Mouse (Mus musculus) neural tube, embryonic 10.5 days (tissue): ENCODE measurements around the gene Slc19a1.
A peak's percentile ranks its signal among the peaks of the same experiment; 100 is the strongest.

ENCODE experiments used
- DNase-seq: peaks from one replicate; pipeline ENCODE4 v3.0.0-alpha.2; 2017; ENCODE audit warnings: low spot score; ENCODE audit errors: extremely low spot score

Gene Slc19a1

GRCm38 (mm10) chr10:77032591-77033322 lies 716 bp downstream of the Slc19a1 start:
- DNase-seq, result peak; percentile 92

DNA sequence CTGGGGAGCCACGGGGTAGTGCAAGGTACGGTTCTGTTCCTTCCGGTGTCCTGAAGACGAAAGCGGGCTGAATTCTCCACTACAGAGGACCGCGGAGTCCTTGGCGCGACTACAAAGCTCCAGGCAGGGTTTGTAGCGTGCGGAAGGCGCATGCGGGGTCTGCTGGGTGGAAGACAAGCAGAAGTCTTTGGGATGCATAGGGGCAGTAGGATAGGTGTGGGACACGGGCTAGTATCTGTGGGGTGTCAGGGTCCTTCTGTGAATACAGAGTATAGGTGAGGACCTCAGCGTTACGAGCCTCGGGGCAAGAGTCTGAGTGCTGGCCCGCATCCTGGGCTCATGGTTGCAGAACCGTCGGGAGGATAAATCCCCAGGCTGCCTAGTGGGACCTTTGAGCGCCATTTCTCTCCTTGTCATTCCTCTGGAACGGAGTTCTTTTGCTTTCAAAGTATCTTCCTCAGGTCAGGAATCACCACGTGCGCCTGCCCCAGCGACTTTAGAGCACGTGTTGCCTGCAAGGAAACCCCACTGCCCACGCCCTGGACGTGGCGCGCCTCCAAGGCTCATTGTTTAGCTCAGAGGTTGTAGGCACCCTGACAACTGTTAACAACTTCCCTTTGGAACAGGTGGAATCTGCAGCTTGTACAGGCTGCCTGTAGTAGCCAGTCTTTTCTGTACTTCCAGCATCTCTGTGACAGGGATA lies 1.4 kb downstream of the Slc19a1 start:
- no peak for DNase-seq

GRCm38 (mm10) chr10:77035487-77035886 lies 3.4 kb downstream of the Slc19a1 start:
- DNase-seq, result no peak

GRCm38 (mm10) chr10:77038579-77039174 lies 6.6 kb downstream of the Slc19a1 start:
- DNase-seq, result no peak

- DNase-seq, result no peak
These were observed 16.2 kb downstream of the Slc19a1 start for GRCm38 (mm10) chr10:77048196-77048595.

DNA sequence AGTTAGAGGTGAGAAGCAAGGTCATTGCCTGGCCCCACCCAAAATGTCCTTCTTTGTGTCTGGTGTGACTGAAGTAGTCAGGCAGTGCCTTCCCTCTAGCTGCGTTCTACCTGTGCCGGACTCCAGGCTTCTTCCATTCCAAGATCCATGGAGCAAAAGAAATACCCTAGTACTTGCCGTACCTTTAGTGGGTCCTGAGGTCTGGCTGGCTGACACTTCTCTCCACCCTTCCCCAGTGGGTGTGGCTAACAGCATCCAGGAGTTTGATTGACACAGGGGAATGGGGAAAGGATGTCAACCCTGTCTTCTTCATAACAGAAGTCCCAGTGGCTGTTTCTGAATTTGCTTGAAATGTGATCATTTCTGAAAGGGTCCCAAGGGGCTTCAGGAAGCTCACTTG lies 16.6 kb downstream of the Slc19a1 start:
- DNase-seq, result no peak

DNA sequence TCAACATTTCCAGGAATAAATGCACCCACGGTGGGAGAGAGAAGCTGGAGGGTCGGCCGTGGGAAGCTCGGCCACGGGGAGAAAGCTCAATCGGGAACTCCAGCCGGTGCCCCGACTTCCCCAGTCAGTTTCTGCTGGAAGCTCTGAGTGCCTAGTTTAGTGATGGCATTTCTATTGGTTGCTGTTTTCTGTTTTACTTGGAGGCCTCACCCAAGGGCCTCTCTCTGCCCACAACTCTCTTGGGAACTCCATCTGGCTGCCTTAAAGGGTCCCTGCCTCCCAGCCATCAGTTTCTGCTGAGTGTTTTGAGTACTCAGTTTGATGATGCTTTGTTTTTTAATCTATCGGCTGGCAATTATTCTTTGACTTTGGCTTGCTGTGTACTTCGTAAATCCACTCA lies 24.7 kb downstream of the Slc19a1 start:
- DNase-seq, result no peak

DNA sequence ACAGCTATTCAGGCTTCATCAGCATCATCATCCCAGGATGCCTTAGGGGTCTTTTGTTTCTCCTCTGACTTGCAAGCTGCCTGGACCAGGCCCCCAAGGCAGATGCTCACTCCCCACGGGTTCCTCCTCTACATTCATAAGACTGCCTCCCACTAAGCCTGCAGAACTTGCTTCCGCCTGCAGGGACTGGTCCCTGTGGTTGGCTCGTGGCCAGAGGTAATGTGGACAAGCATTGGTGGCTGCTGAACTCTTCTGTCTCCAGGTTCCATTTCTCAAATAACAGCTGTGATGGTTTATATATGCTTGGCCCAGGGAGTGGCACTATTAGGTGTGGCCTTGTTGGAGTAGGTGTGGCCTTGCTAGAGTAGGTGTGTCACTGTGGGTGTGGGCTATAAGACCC lies 29.4 kb downstream of the Slc19a1 start:
- no peak for DNase-seq

DNA sequence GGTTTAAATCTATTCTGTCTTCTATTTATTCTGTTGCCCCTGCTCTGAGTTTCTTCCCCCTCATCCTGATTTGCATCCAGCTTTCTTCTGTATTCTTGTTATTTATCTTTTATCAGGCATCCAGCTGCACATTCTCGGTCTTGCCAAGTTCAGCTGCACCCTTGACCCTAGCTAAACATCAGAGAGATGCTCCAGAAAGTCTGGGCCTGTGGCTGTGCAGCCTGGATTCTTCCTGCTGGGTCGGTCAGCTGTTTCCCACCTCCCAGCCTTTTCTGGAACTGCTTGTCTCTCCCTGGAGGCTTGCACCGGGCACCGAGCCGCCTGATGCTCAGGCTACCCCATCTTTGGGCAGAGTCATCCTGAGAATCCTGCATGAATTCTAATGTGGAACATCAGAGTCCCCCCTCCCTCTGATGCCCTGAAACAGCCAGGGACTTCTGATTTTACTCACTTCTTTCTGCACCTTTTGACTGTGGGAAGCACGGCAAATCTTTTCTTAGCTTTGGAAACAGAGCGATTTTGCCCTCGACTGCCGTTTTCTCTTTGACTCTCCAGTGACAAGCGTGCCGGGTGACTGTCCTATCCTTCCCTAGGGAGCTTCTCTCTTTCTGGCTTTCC lies 30.5 kb downstream of the Slc19a1 start:
- no peak for DNase-seq

DNA sequence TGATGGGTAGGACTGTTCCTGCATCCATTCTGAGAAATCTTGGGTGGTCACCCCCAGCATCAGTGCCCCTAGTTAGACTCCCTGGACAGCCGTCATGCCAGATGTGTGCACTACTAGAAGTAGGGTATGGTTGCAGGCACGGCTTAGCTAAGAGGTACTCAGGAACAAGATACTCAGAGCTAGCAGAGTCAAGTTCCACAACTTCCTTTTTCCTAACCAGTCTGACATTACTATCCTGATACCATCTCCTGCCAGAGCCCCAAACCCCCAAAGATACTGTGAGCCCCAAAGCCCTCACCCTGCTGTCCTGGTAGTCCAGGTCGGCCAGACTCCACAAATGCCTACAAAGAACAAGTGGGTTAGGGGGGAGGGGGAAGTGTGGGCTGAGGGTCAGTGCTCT lies 32.2 kb downstream of the Slc19a1 start:
- DNase-seq, result no peak

- no peak for DNase-seq
These were observed 32.6 kb downstream of the Slc19a1 start for GRCm38 (mm10) chr10:77064659-77065058.

GRCm38 (mm10) chr10:77068469-77068868 lies 36.4 kb downstream of the Slc19a1 start:
- no peak for DNase-seq

DNA sequence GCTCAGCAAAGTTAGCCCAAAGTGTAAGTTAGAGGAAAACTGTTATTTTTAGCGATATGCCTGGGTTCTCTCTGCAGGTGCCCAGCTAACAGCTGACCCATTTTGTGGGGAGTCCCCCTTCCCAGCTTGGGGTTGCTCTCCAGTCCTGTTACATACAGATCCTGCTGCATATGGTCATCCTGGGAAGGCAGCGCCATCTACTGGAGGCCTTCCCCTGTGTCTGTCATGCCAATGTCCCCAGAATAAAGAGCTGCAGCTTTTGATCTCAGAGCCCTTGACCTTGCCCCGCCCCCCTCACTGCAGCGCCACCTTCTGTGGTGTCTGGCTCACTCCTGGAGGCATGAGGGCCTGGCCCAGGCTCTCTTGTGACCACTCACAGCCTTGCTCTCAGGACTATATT lies 38.0 kb downstream of the Slc19a1 start:
- peak; percentile 68 for DNase-seq

- DNase-seq, result no peak
These were observed 42.4 kb downstream of the Slc19a1 start for GRCm38 (mm10) chr10:77074276-77074974.

- no peak for DNase-seq
These were observed 46.4 kb downstream of the Slc19a1 start for GRCm38 (mm10) chr10:77078456-77078855.

DNA sequence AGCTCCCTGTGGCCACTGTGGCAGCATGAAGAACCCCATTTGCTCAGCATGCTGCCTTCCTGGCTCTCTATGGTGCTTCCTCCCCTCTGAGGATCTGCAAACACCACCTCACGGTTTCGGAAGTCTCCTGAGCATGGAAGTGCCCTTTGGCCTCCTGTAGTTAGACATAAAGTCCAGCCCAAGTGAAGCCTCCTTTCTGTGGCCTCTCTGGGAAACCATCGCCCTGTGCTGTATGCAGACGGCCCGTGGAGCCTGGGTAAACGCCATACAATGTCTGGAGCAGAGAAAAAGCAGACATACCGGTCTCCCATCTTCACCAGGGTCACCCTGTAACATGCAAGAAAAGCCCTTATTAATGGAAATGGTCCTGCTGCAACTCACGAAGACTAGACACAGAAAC lies 46.9 kb downstream of the Slc19a1 start:
- DNase-seq, result no peak

DNA sequence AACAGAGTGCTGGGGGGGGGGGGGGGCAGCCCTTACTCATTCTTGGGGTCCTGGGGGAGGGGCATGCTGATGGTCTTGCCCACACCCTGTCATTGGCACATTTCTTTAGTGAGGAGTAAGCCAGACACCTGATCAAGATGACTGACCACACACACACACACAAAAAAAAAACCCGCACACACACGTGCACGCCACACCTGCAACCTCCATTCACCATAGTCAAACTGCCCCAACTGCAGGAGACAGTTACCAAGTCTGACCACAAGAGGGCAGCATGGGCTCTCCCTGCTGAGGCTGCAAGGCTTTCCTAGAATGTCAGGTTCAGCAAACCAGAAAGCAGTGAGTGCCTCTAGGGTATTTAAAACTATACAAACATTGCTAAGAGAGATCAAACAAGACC lies 50.4 kb downstream of the Slc19a1 start:
- DNase-seq, result peak; percentile 79

DNA sequence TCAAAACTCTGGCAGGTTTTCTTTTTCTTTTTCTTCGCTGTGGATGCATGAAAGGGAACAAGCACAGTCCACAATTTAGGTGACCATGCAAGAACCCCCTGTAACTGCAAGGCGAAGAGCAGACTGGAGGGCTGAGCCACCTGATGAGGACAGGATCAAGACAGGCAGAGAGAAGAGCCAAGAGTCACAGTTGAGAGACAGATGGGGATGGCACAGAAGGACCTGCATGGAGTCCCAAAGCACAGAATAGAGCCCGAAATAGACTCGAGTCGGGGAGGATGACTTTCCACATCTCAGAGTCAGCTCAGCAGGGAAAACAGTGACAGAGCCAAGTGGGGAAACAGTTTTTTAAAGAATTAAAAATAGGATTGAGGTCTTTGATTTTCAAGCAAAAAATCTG lies 50.9 kb downstream of the Slc19a1 start:
- no peak for DNase-seq

DNA sequence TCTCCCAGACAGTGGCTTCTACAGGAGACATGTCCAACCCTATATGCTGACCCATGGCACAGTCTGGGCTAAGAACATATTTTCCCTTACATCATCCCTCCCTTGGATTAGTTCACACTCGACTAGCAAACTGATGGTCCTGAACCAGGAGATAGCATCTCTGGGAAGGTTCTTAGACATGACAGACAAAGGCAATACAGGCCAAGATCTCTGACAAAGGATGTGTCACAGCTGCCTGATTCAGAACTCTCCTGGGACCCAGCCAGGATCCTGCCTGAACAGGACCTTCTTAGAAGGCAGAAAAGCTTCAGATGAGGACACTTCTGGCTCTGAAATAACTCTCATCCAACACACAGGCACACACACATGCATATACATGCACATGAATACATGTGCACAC lies 52.5 kb downstream of the Slc19a1 start:
- DNase-seq, result no peak

GRCm38 (mm10) chr10:77089336-77089735 lies 57.3 kb downstream of the Slc19a1 start:
- DNase-seq, result no peak

- DNase-seq, result no peak
These were observed 58.0 kb downstream of the Slc19a1 start for GRCm38 (mm10) chr10:77090063-77090462.
